Mouse (Mus musculus): ENCODE measurements around the gene Apon. TPM values are rescaled to one million over a fixed set of nuclear protein-coding genes. Genes with fewer than 3 reads are reported as not detected.

Gene Apon
- polyA plus RNA-seq, 1 experiment from 2014 or later = not detected

DNA sequence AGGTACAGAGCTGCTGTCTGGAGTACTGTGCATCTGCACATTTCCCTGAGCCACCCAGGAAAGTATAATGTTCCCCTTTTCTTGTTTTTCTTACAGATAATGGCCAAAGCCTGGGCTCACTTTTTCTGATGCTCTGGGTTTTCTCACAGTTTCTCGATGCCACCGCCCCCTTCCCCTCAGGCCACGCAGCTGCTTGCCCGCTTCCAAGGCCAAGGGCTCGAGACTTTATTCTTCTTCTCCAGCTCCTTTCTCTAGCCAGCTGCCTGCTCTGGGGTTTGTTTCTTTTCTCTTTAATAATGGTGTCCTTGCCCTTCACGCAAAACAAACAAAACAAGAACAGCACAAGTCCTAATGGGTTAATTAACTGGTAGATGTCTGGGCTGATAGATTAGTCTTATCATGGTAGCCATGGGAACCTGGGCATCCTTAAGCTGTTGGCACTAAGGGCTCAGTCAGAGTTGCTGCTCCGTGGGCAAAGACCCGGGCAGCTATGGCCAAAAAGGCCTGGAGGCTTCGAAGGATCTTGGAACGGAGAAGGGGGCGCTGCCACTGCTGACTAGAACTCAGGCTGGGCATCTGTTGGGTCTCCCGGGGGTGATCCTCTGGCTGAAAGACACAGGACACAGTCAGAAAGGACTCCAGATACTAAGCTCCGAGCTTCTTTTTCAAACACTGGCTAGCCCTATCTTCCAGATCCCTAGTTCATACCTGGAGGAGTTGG lies 42.6 kb downstream of the Apon start:
- Histone ChIP-seq H3K4me1 (replicated peaks; ENCODE audit: control insufficient read depth, insufficient read depth, low read length) (no peaks in the 10 kb centered on the region), H3K36me3 (ENCODE audit: control insufficient read depth, insufficient read depth) (peaks cover 15% of the 10 kb centered on the region), H3K4me3 (ENCODE audit: low read depth, low read length) (no peak overlapping the region), H3K27me3 (replicated peaks; ENCODE audit: control insufficient read depth, insufficient read depth, low read length) (no peaks in the 10 kb centered on the region), H3K4me2 (replicated peaks; ENCODE audit: low read depth) (no peak overlapping the region), H3K27ac (ENCODE audit: low read depth, low read length) (no peak overlapping the region), H3K9me3 (ENCODE audit: control insufficient read depth) (no peaks in the 10 kb centered on the region), H3K9ac (ENCODE audit: low read depth, low read length) (no peak overlapping the region)
- no peak for ATAC-seq
- TF ChIP-seq CTCF (IDR thresholded peaks at IDR 0.05; ENCODE audit: low read depth) = no peak
- WGBS = 69% methylated on average over 13 of the region's 13 CpGs

- H3K27ac ChIP-seq (ENCODE audit: low read depth, low read length) = no peak overlapping the region
- no peak overlapping the region for H3K4me2 ChIP-seq (replicated peaks; ENCODE audit: low read depth)
- WGBS = 72% methylated on average over 4 of the region's 4 CpGs
- H3K9ac ChIP-seq (ENCODE audit: low read depth, low read length) = no peak overlapping the region
- no peak overlapping the region for H3K4me3 ChIP-seq (ENCODE audit: low read depth, low read length)
- H3K4me1 ChIP-seq (replicated peaks; ENCODE audit: control insufficient read depth, insufficient read depth, low read length) = no peaks in the 10 kb centered on the region
- H3K36me3 ChIP-seq (ENCODE audit: control insufficient read depth, insufficient read depth) = peaks cover 8% of the 10 kb centered on the region
- H3K9me3 ChIP-seq (ENCODE audit: control insufficient read depth) = no peaks in the 10 kb centered on the region
- TF ChIP-seq CTCF (IDR thresholded peaks at IDR 0.05; ENCODE audit: low read depth) = no peak
- no peaks in the 10 kb centered on the region for H3K27me3 ChIP-seq (replicated peaks; ENCODE audit: control insufficient read depth, insufficient read depth, low read length)
- ATAC-seq = no peak
Observed at GRCm38 (mm10) chr10:128297221-128297620, 43.3 kb downstream of the Apon start.

DNA sequence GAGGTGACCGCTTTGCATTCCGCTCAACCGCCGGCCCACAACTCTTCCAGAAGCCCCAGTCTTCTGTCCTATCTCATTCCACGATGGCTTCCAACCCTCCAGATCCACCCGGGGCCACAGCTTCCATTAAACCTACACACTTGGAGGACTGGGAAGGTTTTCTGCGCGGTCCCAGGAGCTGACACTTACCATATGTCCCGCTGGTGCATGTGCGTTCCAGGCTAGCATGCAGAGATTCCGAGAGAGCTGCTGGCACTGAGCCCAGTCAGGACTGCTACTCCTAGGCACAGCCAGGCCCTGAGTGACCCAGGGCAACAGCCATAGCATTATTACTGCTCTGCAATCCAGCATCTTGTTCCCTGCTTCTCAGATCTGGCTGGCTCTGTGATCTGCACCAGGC lies 43.7 kb downstream of the Apon start:
- no peak for TF ChIP-seq CTCF (IDR thresholded peaks at IDR 0.05; ENCODE audit: low read depth)
- peaks cover 4% of the 10 kb centered on the region for H3K36me3 ChIP-seq (ENCODE audit: control insufficient read depth, insufficient read depth)
- no peak overlapping the region for H3K4me2 ChIP-seq (replicated peaks; ENCODE audit: low read depth)
- no peak for ATAC-seq
- no peak overlapping the region for H3K4me3 ChIP-seq (ENCODE audit: low read depth, low read length)
- no peaks in the 10 kb centered on the region for H3K4me1 ChIP-seq (replicated peaks; ENCODE audit: control insufficient read depth, insufficient read depth, low read length)
- H3K27ac ChIP-seq (ENCODE audit: low read depth, low read length) = no peak overlapping the region
- H3K27me3 ChIP-seq (replicated peaks; ENCODE audit: control insufficient read depth, insufficient read depth, low read length) = no peaks in the 10 kb centered on the region
- 60% methylated on average over 11 of the region's 11 CpGs for WGBS
- no peaks in the 10 kb centered on the region for H3K9me3 ChIP-seq (ENCODE audit: control insufficient read depth)
- no peak overlapping the region for H3K9ac ChIP-seq (ENCODE audit: low read depth, low read length)

DNA sequence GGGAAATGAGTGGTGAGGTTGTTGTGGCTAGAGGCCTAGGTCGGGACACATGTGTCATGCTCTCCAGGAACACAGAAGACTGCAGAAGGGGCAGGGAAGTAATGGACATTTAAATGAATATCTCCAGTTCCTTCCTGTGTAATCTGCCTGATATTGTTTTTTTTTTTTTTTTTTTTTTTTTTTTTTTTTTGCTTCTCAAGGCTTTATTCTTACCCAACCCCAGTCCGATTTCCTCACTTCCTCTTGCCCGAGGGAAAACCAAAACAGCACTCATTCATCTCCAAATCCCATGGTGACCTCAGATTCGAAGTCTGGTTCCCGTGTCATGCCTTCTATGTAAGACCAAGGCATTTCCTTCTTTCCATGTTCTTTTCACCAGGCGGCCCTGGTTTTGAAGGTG lies 44.3 kb downstream of the Apon start:
- no peak for ATAC-seq
- H3K4me3 ChIP-seq (ENCODE audit: low read depth, low read length) = no peak overlapping the region
- WGBS = 75% methylated on average over 6 of the region's 6 CpGs
- no peak overlapping the region for H3K27ac ChIP-seq (ENCODE audit: low read depth, low read length)
- H3K27me3 ChIP-seq (replicated peaks; ENCODE audit: control insufficient read depth, insufficient read depth, low read length) = no peaks in the 10 kb centered on the region
- no peak for TF ChIP-seq CTCF (IDR thresholded peaks at IDR 0.05; ENCODE audit: low read depth)
- H3K4me2 ChIP-seq (replicated peaks; ENCODE audit: low read depth) = no peak overlapping the region
- H3K9ac ChIP-seq (ENCODE audit: low read depth, low read length) = no peak overlapping the region
- H3K9me3 ChIP-seq (ENCODE audit: control insufficient read depth) = no peaks in the 10 kb centered on the region
- no peaks in the 10 kb centered on the region for H3K36me3 ChIP-seq (ENCODE audit: control insufficient read depth, insufficient read depth)
- H3K4me1 ChIP-seq (replicated peaks; ENCODE audit: control insufficient read depth, insufficient read depth, low read length) = no peaks in the 10 kb centered on the region

DNA sequence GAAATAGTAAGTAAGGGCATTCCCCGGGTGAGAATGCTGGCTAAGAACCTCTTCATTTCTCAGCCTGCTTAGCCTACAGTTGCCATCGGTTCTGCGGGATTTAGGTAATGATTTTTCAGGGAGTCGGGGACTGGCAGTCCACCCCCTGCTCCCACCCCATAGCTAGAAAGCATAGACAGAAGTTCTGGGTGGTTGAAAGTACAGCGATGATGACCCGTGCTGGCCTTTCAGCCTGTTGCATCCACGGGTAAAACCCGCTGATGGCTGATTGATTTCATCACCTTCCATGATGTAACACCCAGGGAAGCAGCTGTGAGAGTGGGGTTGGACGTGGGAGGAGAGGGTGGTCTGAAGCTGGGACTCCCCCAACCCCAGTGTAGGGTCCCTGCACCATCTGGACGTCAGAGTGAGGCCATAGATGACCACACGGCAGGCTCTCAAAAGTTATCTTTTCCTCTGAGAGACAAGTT lies 44.8 kb downstream of the Apon start, which contains the start of gene Il23a:
Gene Il23a (minus strand): TSS at position 51 of the 470 bp plus-strand sequence.
- H3K27ac ChIP-seq (ENCODE audit: low read depth, low read length) = no peak within 1 kb of the TSS

GRCm38 (mm10) chr10:128302357-128302756 lies 48.5 kb downstream of the Apon start:
- Histone ChIP-seq H3K4me3 (ENCODE audit: low read depth, low read length) (peak overlapping the region; percentile 65), H3K9ac (ENCODE audit: low read depth, low read length) (peak overlapping the region; percentile 84), H3K4me1 (replicated peaks; ENCODE audit: control insufficient read depth, insufficient read depth, low read length) (0 out of 2 replicates have a peak, but pooled peaks cover 5% of the 10 kb centered on the region), H3K36me3 (ENCODE audit: control insufficient read depth, insufficient read depth) (no peaks in the 10 kb centered on the region), H3K27me3 (replicated peaks; ENCODE audit: control insufficient read depth, insufficient read depth, low read length) (no peaks in the 10 kb centered on the region), H3K9me3 (ENCODE audit: control insufficient read depth) (no peaks in the 10 kb centered on the region), H3K27ac (ENCODE audit: low read depth, low read length) (peak overlapping the region; percentile 92; the same call in 1 of the 2 replicates), H3K4me2 (replicated peaks; ENCODE audit: low read depth) (peak overlapping the region; percentile 85)
- 22% methylated on average over 3 of the region's 3 CpGs for WGBS
- no peak for TF ChIP-seq CTCF (IDR thresholded peaks at IDR 0.05; ENCODE audit: low read depth)
- no peak for ATAC-seq

More for the DNA sequence above, 44.8 kb downstream of the Apon start, which contains the start of gene Il23a:
- no peak for ATAC-seq
- Histone ChIP-seq H3K36me3 (ENCODE audit: control insufficient read depth, insufficient read depth) (no peaks in the 10 kb centered on the region), H3K9me3 (ENCODE audit: control insufficient read depth) (no peaks in the 10 kb centered on the region), H3K9ac (ENCODE audit: low read depth, low read length) (no peak within 1 kb of the TSS), H3K27me3 (replicated peaks; ENCODE audit: control insufficient read depth, insufficient read depth, low read length) (no peaks in the 10 kb centered on the region), H3K4me3 (ENCODE audit: low read depth, low read length) (no peak within 1 kb of the TSS), H3K4me2 (replicated peaks; ENCODE audit: low read depth) (no peak within 1 kb of the TSS), H3K4me1 (replicated peaks; ENCODE audit: control insufficient read depth, insufficient read depth, low read length) (no peaks in the 10 kb centered on the region)
- 79% methylated on average over 11 of the region's 11 CpGs for WGBS
- TF ChIP-seq CTCF (IDR thresholded peaks at IDR 0.05; ENCODE audit: low read depth) = no peak

Data from intestine, postnatal 0 days (tissue).